Mouse (Mus musculus): Measurements from ENCODE around the gene Cttnbp2. TPM values are rescaled to one million over a fixed set of nuclear protein-coding genes. Genes with fewer than 3 reads are reported as not detected.

Cttnbp2 gene
- polyA plus RNA-seq, 1 experiment from 2014 or later: 29.8 TPM

DNA sequence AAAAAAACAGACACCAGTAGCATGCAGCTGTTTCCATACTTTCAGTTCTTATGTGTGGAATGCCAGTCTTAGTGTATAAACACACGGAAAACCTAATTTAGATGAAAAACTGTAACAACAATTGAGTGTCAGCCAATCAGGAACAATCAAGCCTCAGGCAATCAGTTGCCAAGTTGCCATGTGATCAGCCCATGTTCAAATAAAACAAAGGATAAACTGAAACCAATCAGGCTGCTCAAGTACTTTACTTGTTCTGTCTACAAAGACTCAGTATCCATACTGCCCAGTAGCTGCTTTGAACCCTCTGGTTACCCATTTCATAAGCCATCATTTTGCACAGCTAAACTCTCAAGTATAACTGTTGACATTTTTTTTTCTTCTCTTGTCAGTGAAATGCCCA is 21.7 kb downstream of the Cttnbp2 start:
- Histone ChIP-seq H3K9ac (no peak overlapping the region), H3K27ac (no peak overlapping the region), H3K27me3 (no peaks in the 10 kb centered on the region), H3K4me3 (replicated peaks) (no peak overlapping the region), H3K4me1 (peaks cover 3% of the 10 kb centered on the region; the same call in 1 of the 2 replicates), H3K36me3 (replicated peaks) (no peaks in the 10 kb centered on the region; the same call in 1 of the 2 replicates), H3K9me3 (no peaks in the 10 kb centered on the region), H3K4me2 (no peak overlapping the region)
- WGBS: 48% methylated on average over 1 of the region's 1 CpGs
- ATAC-seq (ENCODE audit: low FRiP score): peak; percentile 27; the same call in 1 of the 2 replicates

GRCm38 (mm10) chr6:18492248-18492901 is 22.3 kb downstream of the Cttnbp2 start:
- H3K27me3 ChIP-seq: no peaks in the 10 kb centered on the region
- 47% methylated on average over 6 of the region's 6 CpGs for WGBS
- H3K36me3 ChIP-seq (replicated peaks): no peaks in the 10 kb centered on the region; the same call in 1 of the 2 replicates
- H3K9me3 ChIP-seq: no peaks in the 10 kb centered on the region
- no peak overlapping the region for H3K27ac ChIP-seq
- H3K4me1 ChIP-seq: peaks cover 3% of the 10 kb centered on the region; the same call in 1 of the 2 replicates
- no peak overlapping the region for H3K4me3 ChIP-seq (replicated peaks)
- peak; percentile 47; the same call in 1 of the 2 replicates for ATAC-seq (ENCODE audit: low FRiP score)
- no peak overlapping the region for H3K4me2 ChIP-seq
- H3K9ac ChIP-seq: no peak overlapping the region

DNA sequence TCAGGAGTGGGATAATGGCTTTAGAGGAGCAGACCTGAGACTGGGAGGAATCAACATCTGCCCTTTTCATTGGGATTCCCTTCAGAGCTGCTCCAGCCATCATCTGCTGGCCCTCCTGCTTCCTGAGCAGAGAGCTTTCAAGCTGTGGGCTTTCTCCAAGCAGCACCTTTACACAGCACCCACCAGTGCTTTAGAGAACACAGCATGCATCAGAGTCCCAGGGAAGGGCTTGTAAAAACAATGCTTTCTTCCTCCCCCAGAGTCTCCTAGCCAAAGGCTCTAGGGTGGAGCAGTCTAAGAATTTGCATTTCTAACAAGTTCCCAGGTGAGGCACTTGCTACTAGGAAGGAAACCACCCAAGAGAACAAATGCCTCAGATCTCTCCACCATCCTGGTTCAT is 29.6 kb downstream of the Cttnbp2 start:
- no peak for ATAC-seq (ENCODE audit: low FRiP score)
- H3K27me3 ChIP-seq: no peaks in the 10 kb centered on the region

DNA sequence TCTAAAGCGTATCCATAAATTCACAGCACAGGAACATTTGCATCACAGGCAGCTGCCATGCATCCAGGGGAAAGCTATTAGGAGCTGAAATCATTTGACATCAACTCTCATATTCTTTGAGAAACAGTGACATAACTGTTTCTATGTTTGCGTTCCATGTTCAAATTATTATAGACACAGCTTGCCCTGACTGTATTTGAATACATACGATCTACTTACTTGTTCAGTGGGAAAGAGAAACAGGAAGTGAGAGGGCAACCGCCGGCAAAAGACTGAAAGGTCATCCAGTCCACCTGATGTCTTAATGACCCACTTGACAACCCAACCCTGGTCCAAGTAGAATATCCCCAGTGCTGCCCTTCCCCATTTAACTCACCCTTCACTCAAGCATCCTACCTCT is 30.6 kb downstream of the Cttnbp2 start:
- Histone ChIP-seq H3K36me3 (replicated peaks) (no peaks in the 10 kb centered on the region), H3K27me3 (no peaks in the 10 kb centered on the region), H3K27ac (no peak overlapping the region), H3K4me1 (peaks cover 3% of the 10 kb centered on the region; the same call in 1 of the 2 replicates), H3K9ac (no peak overlapping the region), H3K9me3 (no peaks in the 10 kb centered on the region), H3K4me3 (replicated peaks) (no peak overlapping the region), H3K4me2 (no peak overlapping the region)
- no peak for ATAC-seq (ENCODE audit: low FRiP score)
- WGBS: 91% methylated on average over 5 of the region's 5 CpGs

More for the DNA sequence above, 29.6 kb downstream of the Cttnbp2 start:
- no peaks in the 10 kb centered on the region for H3K36me3 ChIP-seq (replicated peaks)
- no peak overlapping the region for H3K4me3 ChIP-seq (replicated peaks)
- peaks cover 3% of the 10 kb centered on the region; the same call in 1 of the 2 replicates for H3K4me1 ChIP-seq
- H3K27ac ChIP-seq: no peak overlapping the region
- H3K4me2 ChIP-seq: no peak overlapping the region
- no peak overlapping the region for H3K9ac ChIP-seq
- H3K9me3 ChIP-seq: no peaks in the 10 kb centered on the region

DNA sequence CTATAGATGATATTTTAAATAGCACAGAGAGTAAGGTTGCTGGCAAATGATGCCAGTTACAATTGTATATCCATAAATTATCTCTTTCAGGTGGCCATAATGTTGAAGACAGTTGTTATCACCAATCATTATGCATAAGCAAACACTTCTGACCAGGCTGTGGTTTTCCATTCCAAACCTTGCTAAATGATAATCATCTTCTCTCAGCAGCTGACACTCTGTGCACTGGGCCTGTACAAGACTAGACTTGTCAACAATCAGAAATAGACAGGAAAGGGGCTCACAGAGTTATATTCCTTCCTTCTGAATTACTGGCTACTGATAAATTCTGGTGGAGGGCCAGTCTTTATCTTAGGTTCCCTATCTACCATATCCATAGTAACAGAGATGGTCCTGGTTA is 32.1 kb downstream of the Cttnbp2 start:
- H3K36me3 ChIP-seq (replicated peaks): no peaks in the 10 kb centered on the region
- H3K27ac ChIP-seq: no peak overlapping the region
- H3K9me3 ChIP-seq: no peaks in the 10 kb centered on the region
- no peak overlapping the region for H3K4me3 ChIP-seq (replicated peaks)
- H3K4me2 ChIP-seq: no peak overlapping the region
- no peaks in the 10 kb centered on the region for H3K27me3 ChIP-seq
- no peak overlapping the region for H3K9ac ChIP-seq
- ATAC-seq (ENCODE audit: low FRiP score): no peak
- H3K4me1 ChIP-seq: peaks cover 3% of the 10 kb centered on the region; the same call in 1 of the 2 replicates

- H3K9me3 ChIP-seq: no peaks in the 10 kb centered on the region
- peaks cover 3% of the 10 kb centered on the region; the same call in 1 of the 2 replicates for H3K4me1 ChIP-seq
- ATAC-seq (ENCODE audit: low FRiP score): no peak
- no peak overlapping the region for H3K4me3 ChIP-seq (replicated peaks)
- H3K4me2 ChIP-seq: no peak overlapping the region
- H3K27ac ChIP-seq: no peak overlapping the region
- no peaks in the 10 kb centered on the region for H3K36me3 ChIP-seq (replicated peaks)
- 92% methylated on average over 3 of the region's 3 CpGs for WGBS
- no peak overlapping the region for H3K9ac ChIP-seq
- H3K27me3 ChIP-seq: no peaks in the 10 kb centered on the region
These were observed 32.9 kb downstream of the Cttnbp2 start for GRCm38 (mm10) chr6:18481781-18482180.

DNA sequence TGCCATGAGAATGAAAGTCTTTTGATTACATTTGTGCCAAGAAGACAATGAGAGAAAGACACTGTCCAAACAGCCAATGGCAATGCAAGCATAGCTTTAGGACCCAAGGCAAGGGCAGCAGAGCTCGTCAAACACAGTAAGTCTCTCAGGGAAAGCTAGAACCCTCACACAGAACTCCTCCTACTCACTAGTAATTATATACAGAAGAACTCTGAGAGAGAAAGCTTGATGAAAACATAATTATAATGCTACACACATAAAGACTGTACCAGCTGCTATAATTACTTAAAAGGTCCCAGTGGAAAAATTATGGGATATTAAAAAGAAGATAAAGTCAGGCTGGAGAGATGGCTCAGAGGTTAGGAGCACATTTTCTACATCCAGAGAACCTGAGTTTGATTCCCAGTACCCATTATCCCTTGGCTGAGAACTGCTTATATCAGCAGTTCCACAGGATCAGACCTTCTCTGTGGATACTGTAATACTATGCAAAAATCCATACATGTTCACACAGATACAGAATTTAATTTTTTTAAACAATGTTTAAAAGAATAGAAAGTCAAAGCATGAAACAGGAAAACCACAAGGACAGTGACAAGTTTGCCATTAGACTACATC is 37.2 kb downstream of the Cttnbp2 start:
- H3K4me1 ChIP-seq: no peaks in the 10 kb centered on the region
- 53% methylated on average over 1 of the region's 1 CpGs for WGBS
- no peak for ATAC-seq (ENCODE audit: low FRiP score)
- no peaks in the 10 kb centered on the region for H3K9me3 ChIP-seq
- H3K4me3 ChIP-seq (replicated peaks): no peak overlapping the region
- H3K36me3 ChIP-seq (replicated peaks): no peaks in the 10 kb centered on the region
- H3K4me2 ChIP-seq: no peak overlapping the region
- no peaks in the 10 kb centered on the region for H3K27me3 ChIP-seq
- H3K9ac ChIP-seq: no peak overlapping the region
- no peak overlapping the region for H3K27ac ChIP-seq

DNA sequence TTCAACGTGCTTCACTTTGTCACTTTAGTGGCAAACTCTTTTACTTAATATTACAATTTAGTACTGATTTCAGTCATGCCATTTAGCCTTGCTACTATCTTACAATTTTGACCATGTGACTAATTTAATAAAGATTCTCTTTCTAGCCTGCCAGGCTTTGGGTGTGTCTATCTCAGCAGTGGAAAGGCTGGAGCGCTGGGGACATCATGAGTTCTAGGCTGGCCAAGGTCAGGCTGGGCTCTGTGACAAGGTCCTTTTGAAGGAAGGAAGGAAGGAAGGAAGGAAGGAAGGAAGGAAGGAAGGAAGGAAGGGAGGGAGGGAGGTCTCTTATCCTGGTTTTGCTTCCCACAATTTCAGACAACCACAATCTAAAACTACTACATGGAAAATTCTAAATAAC is 39.7 kb downstream of the Cttnbp2 start:
- ATAC-seq (ENCODE audit: low FRiP score): no peak
- H3K27me3 ChIP-seq: no peaks in the 10 kb centered on the region
- H3K36me3 ChIP-seq (replicated peaks): no peaks in the 10 kb centered on the region
- H3K27ac ChIP-seq: no peak overlapping the region
- H3K9ac ChIP-seq: no peak overlapping the region
- H3K9me3 ChIP-seq: no peaks in the 10 kb centered on the region
- no peaks in the 10 kb centered on the region for H3K4me1 ChIP-seq
- no peak overlapping the region for H3K4me2 ChIP-seq
- 81% methylated on average over 2 of the region's 2 CpGs for WGBS
- H3K4me3 ChIP-seq (replicated peaks): no peak overlapping the region

- Histone ChIP-seq H3K4me2 (no peak overlapping the region), H3K4me1 (no peaks in the 10 kb centered on the region), H3K36me3 (replicated peaks) (no peaks in the 10 kb centered on the region), H3K9me3 (no peaks in the 10 kb centered on the region), H3K4me3 (replicated peaks) (no peak overlapping the region), H3K9ac (no peak overlapping the region), H3K27ac (no peak overlapping the region), H3K27me3 (no peaks in the 10 kb centered on the region)
- ATAC-seq (ENCODE audit: low FRiP score): no peak
- WGBS: 78% methylated on average over 1 of the region's 1 CpGs
These were observed 40.1 kb downstream of the Cttnbp2 start for GRCm38 (mm10) chr6:18474541-18474940.

GRCm38 (mm10) chr6:18469206-18469605 is 45.4 kb downstream of the Cttnbp2 start:
- no peaks in the 10 kb centered on the region for H3K27me3 ChIP-seq
- H3K4me1 ChIP-seq: peaks cover 6% of the 10 kb centered on the region
- H3K9me3 ChIP-seq: no peaks in the 10 kb centered on the region
- H3K27ac ChIP-seq: no peak overlapping the region
- H3K9ac ChIP-seq: no peak overlapping the region
- H3K4me3 ChIP-seq (replicated peaks): no peak overlapping the region
- no peak overlapping the region for H3K4me2 ChIP-seq
- WGBS: 72% methylated on average over 2 of the region's 2 CpGs
- no peak for ATAC-seq (ENCODE audit: low FRiP score)
- no peaks in the 10 kb centered on the region for H3K36me3 ChIP-seq (replicated peaks)

DNA sequence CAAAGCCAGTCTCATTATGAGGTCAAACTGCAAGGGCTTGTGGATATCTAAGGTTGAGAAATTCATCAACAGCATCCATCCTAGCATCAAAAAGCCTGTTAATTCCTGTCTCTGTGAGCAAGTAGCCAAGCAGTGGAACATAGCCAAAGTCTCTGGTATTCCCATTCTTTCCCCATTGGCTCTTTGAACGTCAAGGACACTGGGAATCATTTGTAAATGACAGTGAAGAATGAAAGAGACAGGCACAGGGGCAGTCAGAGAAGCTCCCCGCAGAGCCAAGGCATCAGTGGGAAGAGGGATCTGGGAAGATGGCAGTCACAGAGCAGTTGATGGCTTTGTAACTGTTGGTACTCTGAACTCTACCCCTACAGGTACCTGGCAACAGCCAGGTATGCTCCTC is 46.9 kb downstream of the Cttnbp2 start:
- no peak overlapping the region for H3K4me3 ChIP-seq (replicated peaks)
- H3K27me3 ChIP-seq: no peaks in the 10 kb centered on the region
- ATAC-seq (ENCODE audit: low FRiP score): no peak
- no peak overlapping the region for H3K9ac ChIP-seq
- H3K4me1 ChIP-seq: peaks cover 6% of the 10 kb centered on the region
- H3K27ac ChIP-seq: no peak overlapping the region
- 46% methylated on average over 2 of the region's 2 CpGs for WGBS
- H3K4me2 ChIP-seq: no peak overlapping the region
- H3K9me3 ChIP-seq: no peaks in the 10 kb centered on the region
- no peaks in the 10 kb centered on the region for H3K36me3 ChIP-seq (replicated peaks)

- Histone ChIP-seq H3K4me3 (replicated peaks) (no peak overlapping the region), H3K27ac (no peak overlapping the region), H3K9me3 (no peaks in the 10 kb centered on the region), H3K9ac (no peak overlapping the region), H3K27me3 (no peaks in the 10 kb centered on the region), H3K4me2 (no peak overlapping the region), H3K4me1 (peaks cover 6% of the 10 kb centered on the region), H3K36me3 (replicated peaks) (no peaks in the 10 kb centered on the region)
- ATAC-seq (ENCODE audit: low FRiP score): 0 out of 2 replicates have a peak, but pooled peaks have one; percentile 39
- 65% methylated on average over 7 of the region's 7 CpGs for WGBS
These were observed 48.4 kb downstream of the Cttnbp2 start for GRCm38 (mm10) chr6:18466227-18466626.

GRCm38 (mm10) chr6:18465626-18466025 is 49.0 kb downstream of the Cttnbp2 start:
- ATAC-seq (ENCODE audit: low FRiP score): no peak
- Histone ChIP-seq H3K9me3 (no peaks in the 10 kb centered on the region), H3K27ac (no peak overlapping the region), H3K4me2 (no peak overlapping the region), H3K4me1 (peaks cover 6% of the 10 kb centered on the region), H3K4me3 (replicated peaks) (no peak overlapping the region), H3K36me3 (replicated peaks) (no peaks in the 10 kb centered on the region), H3K27me3 (no peaks in the 10 kb centered on the region), H3K9ac (no peak overlapping the region)
- WGBS: 84% methylated on average over 10 of the region's 10 CpGs
